In genomic region chr1:134989372-134989771, GRCm38 (mm10) we compare ENCODE assay signal across 8 mouse cellular contexts. TPM values are rescaled to one million over a fixed set of nuclear protein-coding genes. Genes with fewer than 3 reads are reported as not detected.
A peak's percentile ranks its signal among the peaks of the same experiment; 100 is the strongest.
DNase-seq lines count a peak whose midpoint lies in the region; ATAC-seq and TF ChIP-seq lines count a peak whose summit lies in the region.
"Had no signal": no experiment of that assay in that cellular context is flagged by ENCODE, and none has a peak within 500 bp of the region (broad histone marks: within the 10 kb centered on the region; RNA-seq: fewer than 3 reads in every experiment).

No protein-coding gene starts in this region.

- no peaks in the 10 kb centered on the region for H3K9me3 ChIP-seq in ES-Bruce4 (replicated peaks; ENCODE audit: control insufficient read depth, insufficient read depth, low read length, poor library complexity, severe bottlenecking)
- no peaks in the 10 kb centered on the region for H3K9me3 ChIP-seq in lung, embryonic 14.5 days (ENCODE audit: low read depth, low read length)
- H3K9me3 ChIP-seq: lung, embryonic 15.5 days had no signal

- no peak overlapping the region for H3K4me2 ChIP-seq in lung, embryonic 14.5 days
- H3K4me2 ChIP-seq: lung, embryonic 15.5 days had no signal

- TF ChIP-seq POLR2A in ES-Bruce4 (IDR thresholded peaks at IDR 0.05; ENCODE audit: insufficient read depth, low read length): no peak
- TF ChIP-seq POLR2A in small intestine, adult 2 months (IDR thresholded peaks at IDR 0.05; ENCODE audit: low read depth, low read length): no peak

- no peak overlapping the region for H3K27ac ChIP-seq in ES-Bruce4 (ENCODE audit: insufficient read depth, low read length)
- H3K27ac ChIP-seq in lung, embryonic 14.5 days (ENCODE audit: low read depth): no peak overlapping the region
- H3K27ac ChIP-seq in small intestine, adult 2 months (ENCODE audit: insufficient read depth, low read depth, low read length): no peak overlapping the region
- H3K27ac ChIP-seq: lung, embryonic 15.5 days had no signal

- no peak overlapping the region for H3K4me3 ChIP-seq in ES-Bruce4 (ENCODE audit: low read depth, low read length)
- H3K4me3 ChIP-seq in lung, embryonic 14.5 days (ENCODE audit: low read depth, low read length): no peak overlapping the region
- H3K4me3 ChIP-seq in small intestine, adult 2 months (ENCODE audit: low read depth, low read length): no peak overlapping the region
- H3K4me3 ChIP-seq: lung, embryonic 15.5 days had no signal

- no peaks in the 10 kb centered on the region for H3K4me1 ChIP-seq in ES-Bruce4 (ENCODE audit: control insufficient read depth, insufficient read depth, low read length)
- H3K4me1 ChIP-seq in lung, embryonic 14.5 days (ENCODE audit: insufficient read depth): no peaks in the 10 kb centered on the region
- peaks cover 10% of the 10 kb centered on the region for H3K4me1 ChIP-seq in small intestine, adult 2 months (ENCODE audit: control insufficient read depth, insufficient read depth, insufficient read length, low read length)

- no peak for ATAC-seq in lung, embryonic 14.5 days (ENCODE audit: insufficient read depth)

- H3K9ac ChIP-seq in ES-Bruce4 (ENCODE audit: low read depth, poor library complexity, severe bottlenecking): no peak overlapping the region
- no peak overlapping the region for H3K9ac ChIP-seq in lung, embryonic 14.5 days
- H3K9ac ChIP-seq: lung, embryonic 15.5 days had no signal

- no peaks in the 10 kb centered on the region for H3K27me3 ChIP-seq in ES-Bruce4 (ENCODE audit: control insufficient read depth, insufficient read depth, low read length, poor library complexity, severe bottlenecking)
- peaks cover 17% of the 10 kb centered on the region; the same call in 1 of the 2 replicates for H3K27me3 ChIP-seq in lung, embryonic 14.5 days (ENCODE audit: insufficient read depth, low read length)
- peaks cover 12% of the 10 kb centered on the region for H3K27me3 ChIP-seq in small intestine, adult 2 months (ENCODE audit: control insufficient read depth, insufficient read depth, low read length)

- TF ChIP-seq EP300 in ES-Bruce4 (IDR thresholded peaks at IDR 0.05; ENCODE audit: insufficient read depth, low read depth, low read length): no peak

- no peaks in the 10 kb centered on the region for H3K36me3 ChIP-seq in ES-Bruce4 (ENCODE audit: control insufficient read depth, insufficient read depth, low read length, poor library complexity, severe bottlenecking)
- no peaks in the 10 kb centered on the region for H3K36me3 ChIP-seq in lung, embryonic 14.5 days (ENCODE audit: insufficient read depth)
- H3K36me3 ChIP-seq in small intestine, adult 2 months (ENCODE audit: control insufficient read depth, insufficient read depth, low read length): no peaks in the 10 kb centered on the region
- H3K36me3 ChIP-seq: lung, embryonic 15.5 days had no signal

- 7% methylated on average over 7 of the region's 7 CpGs for WGBS in lung, embryonic 14.5 days
- 8% methylated on average over 7 of the region's 7 CpGs for WGBS in small intestine, adult 2 months

- peak; percentile 53 for TF ChIP-seq CTCF in ES-Bruce4 (IDR thresholded peaks at IDR 0.05; ENCODE audit: low read depth, low read length)
- peak; percentile 96 for TF ChIP-seq CTCF in lung, embryonic 14.5 days (IDR thresholded peaks at IDR 0.05; ENCODE audit: low read depth)
- TF ChIP-seq CTCF in small intestine, adult 2 months (IDR thresholded peaks at IDR 0.05; ENCODE audit: extremely low read depth, insufficient read length, insufficient replicate concordance, low read depth, low read length): peak; percentile 65; the same call in 1 of the 2 replicates

- DNase-seq in B cell, adult 2 months: peak; percentile 82 to 85
- peak; percentile 70 for DNase-seq in c-Kit-positive CD71-negative TER-119-negative erythroid progenitor cells, embryonic 14.5 days (ENCODE audit: low read depth)
- peak; percentile 58 to 84 for DNase-seq in frontal cortex, postnatal 14 days (ENCODE audit: low spot score in 2 of 2)
- DNase-seq in kidney, postnatal 4 days: peak; percentile 83 to 86
- peak; percentile 96 for DNase-seq in lung, embryonic 14.5 days

RNA-seq across cellular contexts. Expression of gene Ube2t, which starts 27.0 kb away (rescaled TPM):
- polyA plus RNA-seq in ES-Bruce4 (2011; ENCODE audit: insufficient read depth, insufficient read length, low read depth, missing spikeins): 96.8 and 99.6 TPM in 2 replicates
- polyA plus RNA-seq in lung, embryonic 14.5 days (2014; fragmentation: Nextera tagmentation; extraction: Ambion mirVana): 32.6 and 36.4 TPM in 2 replicates
- 0.58 and 1.4 TPM in 2 replicates for polyA plus RNA-seq in small intestine, adult 2 months (2012; rRNA removed)

RNA-seq across cellular contexts. Expression of gene Ppp1r12b, which starts 33.6 kb away (rescaled TPM):
- polyA plus RNA-seq in ES-Bruce4 (2011; ENCODE audit: insufficient read depth, insufficient read length, low read depth, missing spikeins): 8.9 and 9.8 TPM in 2 replicates
- polyA plus RNA-seq in lung, embryonic 14.5 days (2014; fragmentation: Nextera tagmentation; extraction: Ambion mirVana): 11.5 and 12.9 TPM in 2 replicates
- 9.7 and 10.4 TPM in 2 replicates for polyA plus RNA-seq in small intestine, adult 2 months (2012; rRNA removed)

Comparison
In these comparisons a context has a peak if more than half of its experiments do, and no peak if none do; other contexts are left out.
1. RNA of gene Ube2t, which starts 27.0 kb away (polyA plus RNA-seq): 96.8 to 99.6 TPM in ES-Bruce4 and 32.6 to 36.4 TPM in lung, embryonic 14.5 days; 0.58 to 1.4 TPM in small intestine, adult 2 months; every median in the first group is over 10 times any median in the second.
2. Peak in every context shown above with its lines, with median percentiles within 50 percentile points of each other: DNase-seq and CTCF ChIP-seq.